Mouse (Mus musculus) erythroblast, embryonic 14.5 days (primary cell): ENCODE results near the gene Plxna4.

ENCODE experiments used
- GATA1 ChIP-seq: IDR thresholded peaks from 2 replicates; pipeline ENCODE4 v1.6.1; 2012; ENCODE audit warnings: low read length, inconsistent platforms, mixed read lengths
- TAL1 ChIP-seq: IDR thresholded peaks from 3 replicates; pipeline ENCODE4 v1.6.1; 2012; ENCODE audit warnings: low read length, inconsistent platforms, mixed read lengths

GRCm38 (mm10) chr6:32386915-32387314 is 201.1 kb downstream of the Plxna4 start:
- no peak for TF ChIP-seq GATA1
- TF ChIP-seq TAL1, result no peak
